Mouse (Mus musculus) adrenal gland (tissue): ENCODE measurements around the gene Atoh8.

Experiments
- intact Hi-C: fragments of 180-260 bp; cut with DNase I; formaldehyde crosslinking; loops from one replicate; pipeline ENCODE4 v1.15.1; 2025

Atoh8 gene

GRCm38 (mm10) chr6:72230875-72231274 lies 4.5 kb downstream of the Atoh8 start:
- intact Hi-C loops, result no loop called here

GRCm38 (mm10) chr6:72227665-72228265 lies 7.6 kb downstream of the Atoh8 start:
- intact Hi-C loops, result no loop called here

- intact Hi-C loops, result no loop called here
Measured at GRCm38 (mm10) chr6:72227011-72227410, 8.4 kb downstream of the Atoh8 start.

GRCm38 (mm10) chr6:72225686-72226085 lies 9.7 kb downstream of the Atoh8 start:
- intact Hi-C loops, result no loop called here

- intact Hi-C loops, result no loop called here
Measured at GRCm38 (mm10) chr6:72223892-72224291, 11.5 kb downstream of the Atoh8 start.

- intact Hi-C loops, result no loop called here
Measured at GRCm38 (mm10) chr6:72222876-72223275, 12.5 kb downstream of the Atoh8 start.

- intact Hi-C loops, result no loop called here
Measured at GRCm38 (mm10) chr6:72222271-72222724, 13.1 kb downstream of the Atoh8 start.

- intact Hi-C loops, result no loop called here
Measured at GRCm38 (mm10) chr6:72221271-72221670, 14.1 kb downstream of the Atoh8 start.

- intact Hi-C loops, result no loop called here
Measured at GRCm38 (mm10) chr6:72219549-72219948, 15.8 kb downstream of the Atoh8 start.

GRCm38 (mm10) chr6:72218281-72218680 lies 17.1 kb downstream of the Atoh8 start:
- intact Hi-C loops, result no loop called here

GRCm38 (mm10) chr6:72217415-72217784 lies 18.0 kb downstream of the Atoh8 start:
- intact Hi-C loops, result no loop called here

GRCm38 (mm10) chr6:72216681-72217414 lies 18.5 kb downstream of the Atoh8 start:
- intact Hi-C loops, result no loop called here

GRCm38 (mm10) chr6:72215582-72215981 lies 19.8 kb downstream of the Atoh8 start:
- intact Hi-C loops, result no loop called here

- intact Hi-C loops, result no loop called here
Measured at GRCm38 (mm10) chr6:72211360-72211759, 24.0 kb downstream of the Atoh8 start.

- intact Hi-C loops, result no loop called here
Measured at GRCm38 (mm10) chr6:72210823-72211222, 24.6 kb downstream of the Atoh8 start.

- intact Hi-C loops, result no loop called here
Measured at GRCm38 (mm10) chr6:72209738-72210137, 25.6 kb downstream of the Atoh8 start.

GRCm38 (mm10) chr6:72208406-72209045 lies 26.9 kb downstream of the Atoh8 start:
- intact Hi-C loops, result no loop called here

- intact Hi-C loops, result no loop called here
Measured at GRCm38 (mm10) chr6:72206021-72206420, 29.4 kb downstream of the Atoh8 start.

GRCm38 (mm10) chr6:72204858-72205257 lies 30.5 kb downstream of the Atoh8 start:
- intact Hi-C loops, result no loop called here

- intact Hi-C loops, result no loop called here
Measured at GRCm38 (mm10) chr6:72203279-72203678, 32.1 kb downstream of the Atoh8 start.

GRCm38 (mm10) chr6:72202732-72203131 lies 32.6 kb downstream of the Atoh8 start:
- intact Hi-C loops, result no loop called here

GRCm38 (mm10) chr6:72200595-72201256 lies 34.7 kb downstream of the Atoh8 start:
- intact Hi-C loops, result no loop called here
